7 mouse cellular contexts compared by ENCODE assay signal in genomic region chr17:73803521-73804184, GRCm38 (mm10). TPM values are rescaled to one million over a fixed set of nuclear protein-coding genes. Genes with fewer than 3 reads are reported as not detected.
DNase-seq lines count a peak whose midpoint lies in the region; ATAC-seq and TF ChIP-seq lines count a peak whose summit lies in the region.

Ehd3 (plus strand) TSS chr17:73804134.

- WGBS in lung, postnatal 0 days = 88% methylated on average over 5 of the region's 5 CpGs
- 90% methylated on average over 5 of the region's 5 CpGs for WGBS in embryonic facial prominence, embryonic 11.5 days
- 91% methylated on average over 5 of the region's 5 CpGs for WGBS in midbrain, embryonic 12.5 days

- H3K27ac ChIP-seq in lung, postnatal 0 days (ENCODE audit: low read length) = no peak within 1 kb of the TSS
- no peak within 1 kb of the TSS for H3K27ac ChIP-seq in embryonic facial prominence, embryonic 11.5 days (replicated peaks; ENCODE audit: low read depth, low read length)
- H3K27ac ChIP-seq in midbrain, embryonic 12.5 days (replicated peaks) = peak within 1 kb of the TSS; percentile 76

- H3K9ac ChIP-seq in lung, postnatal 0 days (replicated peaks; ENCODE audit: low read depth) = peak within 1 kb of the TSS; percentile 29
- H3K9ac ChIP-seq in embryonic facial prominence, embryonic 11.5 days (replicated peaks; ENCODE audit: low read length) = peak within 1 kb of the TSS; percentile 64
- peak within 1 kb of the TSS; percentile 70 for H3K9ac ChIP-seq in midbrain, embryonic 12.5 days (replicated peaks)

- no peaks in the 10 kb centered on the region for H3K9me3 ChIP-seq in lung, postnatal 0 days (ENCODE audit: low read length)
- no peaks in the 10 kb centered on the region for H3K9me3 ChIP-seq in embryonic facial prominence, embryonic 11.5 days (replicated peaks; ENCODE audit: control insufficient read depth, low read length)
- H3K9me3 ChIP-seq in midbrain, embryonic 12.5 days = no peaks in the 10 kb centered on the region

- no peak for TF ChIP-seq CTCF in lung, postnatal 0 days (IDR thresholded peaks at IDR 0.05)

- no peaks in the 10 kb centered on the region for H3K36me3 ChIP-seq in lung, postnatal 0 days (ENCODE audit: insufficient read depth, low read length)
- H3K36me3 ChIP-seq in embryonic facial prominence, embryonic 11.5 days (replicated peaks; ENCODE audit: control insufficient read depth, insufficient read depth, low read depth, low read length) = no peaks in the 10 kb centered on the region
- no peaks in the 10 kb centered on the region for H3K36me3 ChIP-seq in midbrain, embryonic 12.5 days

- H3K4me3 ChIP-seq in lung, postnatal 0 days (ENCODE audit: low read depth, low read length) = peak within 1 kb of the TSS; percentile 50
- H3K4me3 ChIP-seq in embryonic facial prominence, embryonic 11.5 days (ENCODE audit: low read depth, low read length) = peak within 1 kb of the TSS; percentile 55
- peak within 1 kb of the TSS; percentile 62 for H3K4me3 ChIP-seq in midbrain, embryonic 12.5 days

- DNase-seq in lung, postnatal 0 days (ENCODE audit: low spot score) = no peak
- DNase-seq in lung, postnatal 14 days = no peak
- no peak for DNase-seq in embryonic facial prominence, embryonic 11.5 days (ENCODE audit: low spot score)
- DNase-seq in right cerebral cortex, adult 2 months (ENCODE audit: low spot score in 2 of 2) = no peak
- DNase-seq in spleen, postnatal 4 days (ENCODE audit: low spot score in 2 of 2) = no peak

- TF ChIP-seq EP300 in lung, postnatal 0 days (IDR thresholded peaks at IDR 0.05) = no peak

- H3K27me3 ChIP-seq in lung, postnatal 0 days (replicated peaks; ENCODE audit: insufficient read depth, low read length) = no peaks in the 10 kb centered on the region
- H3K27me3 ChIP-seq in embryonic facial prominence, embryonic 11.5 days (ENCODE audit: control insufficient read depth, insufficient read depth, low read length) = no peaks in the 10 kb centered on the region
- no peaks in the 10 kb centered on the region for H3K27me3 ChIP-seq in midbrain, embryonic 12.5 days

- H3K4me2 ChIP-seq in lung, postnatal 0 days (replicated peaks; ENCODE audit: low read depth, low read length) = peak within 1 kb of the TSS; percentile 58
- peak within 1 kb of the TSS; percentile 79 for H3K4me2 ChIP-seq in embryonic facial prominence, embryonic 11.5 days (ENCODE audit: low read depth, low read length)
- H3K4me2 ChIP-seq in midbrain, embryonic 12.5 days (replicated peaks) = peak within 1 kb of the TSS; percentile 83

- no peak for ATAC-seq in lung, postnatal 0 days
- ATAC-seq in embryonic facial prominence, embryonic 11.5 days (replicated peaks; ENCODE audit: insufficient number of reproducible peaks, low FRiP score, low TSS enrichment, low read depth) = no peak
- ATAC-seq in inflammation-experienced regulatory T-cells, adult 6 months = no peak
- ATAC-seq in midbrain, embryonic 12.5 days (ENCODE audit: low FRiP score, low read depth) = no peak

- H3K4me1 ChIP-seq in lung, postnatal 0 days (ENCODE audit: insufficient read depth, low read depth, low read length) = no peaks in the 10 kb centered on the region; the same call in 1 of the 2 replicates
- H3K4me1 ChIP-seq in embryonic facial prominence, embryonic 11.5 days (ENCODE audit: control insufficient read depth, insufficient read depth, low read length) = no peaks in the 10 kb centered on the region
- peaks cover 12% of the 10 kb centered on the region for H3K4me1 ChIP-seq in midbrain, embryonic 12.5 days

RNA-seq across cellular contexts. Expression of gene Ehd3, which starts in this region (rescaled TPM):
- polyA plus RNA-seq in lung, postnatal 0 days (2015; fragmentation: Nextera tagmentation; extraction: Ambion mirVana) = 4.7 and 5.1 TPM in 2 replicates
- 7.1 and 7.3 TPM in 2 replicates for polyA plus RNA-seq in embryonic facial prominence, embryonic 11.5 days (2014; fragmentation: Nextera tagmentation; extraction: Ambion mirVana)
- 10 to 100 TPM; 54.9 to 87.1 (median 77.4) TPM for polyA plus RNA-seq in inflammation-experienced regulatory T-cells, adult 6 months (2017; shearing (Covaris generic))
- 7.6 and 8.2 TPM in 2 replicates for polyA plus RNA-seq in midbrain, embryonic 12.5 days (2016; fragmentation: Nextera tagmentation; extraction: Ambion mirVana)
